Mouse (Mus musculus) regulatory T cell (primary cell): Measurements from ENCODE around the gene Wdfy3.

Experiments
- in situ Hi-C: fragments of 300-600 bp; cut with MboI, MseI; formaldehyde crosslinking; loops from one replicate; pipeline ENCODE4 v1.15.1; 2025; ENCODE audit warnings: high pct_unique_total_duplicates

The Wdfy3 gene

DNA sequence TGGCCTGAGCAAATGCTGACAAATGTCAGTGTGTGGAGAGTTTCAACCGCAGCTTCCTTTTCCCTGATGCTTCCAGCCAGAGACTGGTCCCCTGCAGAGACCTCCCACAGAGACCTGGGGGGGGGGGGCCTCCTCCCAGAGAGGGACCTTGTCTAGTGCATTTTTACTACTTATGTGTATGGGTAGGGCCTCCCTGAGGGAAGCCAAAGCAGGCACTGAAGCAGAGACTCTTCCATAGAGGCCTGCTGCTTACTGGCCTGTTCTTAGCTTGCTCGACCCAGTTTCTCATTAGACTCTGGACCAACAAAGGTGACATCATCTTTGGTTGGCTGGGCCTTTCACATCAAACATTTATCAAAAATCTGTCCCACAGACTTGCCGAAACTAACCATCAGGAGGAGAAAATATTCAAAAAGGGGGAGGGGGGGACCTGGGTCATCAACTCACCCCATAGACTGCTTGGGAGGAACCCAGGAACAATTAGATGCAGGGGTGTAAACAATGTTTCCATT, 14.5 kb downstream of the Wdfy3 start:
- in situ Hi-C loops = no loop called here

DNA sequence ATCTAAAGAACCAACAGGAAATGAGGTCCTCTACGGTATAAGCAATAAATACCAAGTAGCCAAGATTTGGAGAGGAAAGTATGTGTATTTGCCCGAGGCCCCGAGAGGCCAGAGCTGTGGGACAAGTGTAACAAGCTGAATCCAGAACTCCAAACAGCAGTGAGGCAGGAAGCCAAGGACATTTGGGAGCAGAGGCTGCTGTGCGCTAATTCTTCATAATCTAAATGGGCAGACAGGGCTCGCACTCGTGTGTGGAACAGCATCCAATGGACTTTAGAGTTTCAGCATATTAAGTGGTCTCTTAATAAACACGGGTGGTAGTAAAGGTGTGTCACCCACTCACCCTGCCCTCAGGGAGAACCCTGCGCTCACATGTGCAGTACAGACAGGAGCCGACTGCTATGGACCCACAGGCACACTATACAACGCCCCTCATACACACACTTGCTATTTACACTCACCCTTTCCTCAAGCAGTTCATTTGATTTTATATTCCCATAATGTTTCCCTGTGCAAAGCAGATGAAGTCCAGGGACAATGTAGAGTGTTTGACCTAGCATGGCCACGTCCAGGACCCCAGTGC, 15.1 kb downstream of the Wdfy3 start:
- in situ Hi-C loops = no loop called here

DNA sequence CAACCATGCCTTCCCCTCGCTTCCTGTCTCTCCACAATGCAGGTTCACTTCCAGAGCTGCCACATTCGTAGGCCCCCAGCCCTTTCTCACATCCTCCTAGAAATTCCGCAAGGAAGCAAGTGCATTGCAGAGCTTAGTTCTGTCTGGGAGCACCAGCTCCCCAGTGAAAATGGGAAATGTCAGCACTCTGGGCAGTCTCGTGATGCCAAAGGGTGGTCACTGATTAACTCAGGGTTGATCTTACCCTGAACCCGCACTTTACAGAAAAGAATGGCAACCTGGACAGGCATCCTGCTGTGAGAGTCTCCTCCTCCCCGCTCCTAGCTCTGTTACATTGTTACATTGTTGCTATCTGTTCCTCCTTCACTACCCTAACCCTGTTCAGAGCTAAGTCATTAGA, 16.8 kb downstream of the Wdfy3 start:
- in situ Hi-C loops = no loop called here

DNA sequence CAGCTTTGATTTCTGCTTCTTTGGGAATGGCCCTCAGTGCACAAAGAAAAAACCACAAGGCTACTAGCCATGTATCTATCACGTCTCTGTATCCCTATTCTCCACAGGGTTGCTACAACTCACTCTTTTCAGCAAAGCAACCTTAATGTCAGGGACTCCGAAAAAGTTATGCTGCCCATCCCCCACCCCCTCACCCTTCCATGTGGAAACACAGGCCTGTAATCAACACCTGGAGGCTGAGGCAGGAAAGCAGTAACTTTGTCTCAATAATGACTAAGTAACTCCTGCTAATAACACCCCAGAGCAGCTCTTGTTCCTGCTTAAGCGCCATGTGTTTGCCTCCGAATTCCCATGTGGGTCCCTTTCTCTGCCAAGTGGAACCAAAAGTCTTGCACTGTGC, 17.3 kb downstream of the Wdfy3 start:
- in situ Hi-C loops = no loop called here

DNA sequence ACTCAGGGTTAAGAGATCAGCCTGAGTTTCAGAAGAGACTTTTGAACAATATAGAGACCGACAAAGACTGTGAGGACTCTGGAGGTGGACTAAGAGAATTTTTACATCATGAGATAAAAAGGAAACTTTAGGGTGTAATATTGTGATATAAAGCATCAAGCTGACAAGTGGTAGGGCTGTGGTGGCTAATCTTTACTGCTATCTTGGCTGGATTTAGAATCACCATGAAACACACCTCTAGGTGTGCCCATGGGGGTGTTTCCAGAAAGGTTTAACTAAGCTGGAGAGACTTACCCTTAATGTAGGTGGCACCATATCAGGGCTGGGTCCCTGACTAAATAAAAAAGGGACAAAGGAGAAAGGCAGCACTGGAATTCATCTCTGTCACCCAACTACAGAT, 19.0 kb downstream of the Wdfy3 start:
- in situ Hi-C loops = no loop called here

DNA sequence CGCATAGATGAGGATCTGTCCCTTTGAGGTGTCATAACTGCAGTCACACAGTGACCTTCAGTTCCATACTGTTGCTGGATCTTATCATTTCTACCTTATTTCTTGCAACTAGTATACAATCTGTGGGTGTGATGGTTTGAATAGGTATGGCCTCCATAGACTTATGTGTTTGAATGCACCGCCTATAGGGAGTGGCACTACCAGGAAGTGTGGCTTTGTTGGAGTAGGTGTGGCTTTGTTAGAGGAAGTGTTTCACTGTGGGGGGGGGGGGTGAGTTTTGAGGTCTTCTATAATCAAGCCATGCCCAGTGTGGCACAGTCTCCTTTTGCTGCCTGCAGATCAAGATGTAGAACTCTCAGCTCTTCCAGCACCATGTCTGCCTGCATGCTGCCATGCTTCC, 21.3 kb downstream of the Wdfy3 start:
- in situ Hi-C loops = no loop called here

DNA sequence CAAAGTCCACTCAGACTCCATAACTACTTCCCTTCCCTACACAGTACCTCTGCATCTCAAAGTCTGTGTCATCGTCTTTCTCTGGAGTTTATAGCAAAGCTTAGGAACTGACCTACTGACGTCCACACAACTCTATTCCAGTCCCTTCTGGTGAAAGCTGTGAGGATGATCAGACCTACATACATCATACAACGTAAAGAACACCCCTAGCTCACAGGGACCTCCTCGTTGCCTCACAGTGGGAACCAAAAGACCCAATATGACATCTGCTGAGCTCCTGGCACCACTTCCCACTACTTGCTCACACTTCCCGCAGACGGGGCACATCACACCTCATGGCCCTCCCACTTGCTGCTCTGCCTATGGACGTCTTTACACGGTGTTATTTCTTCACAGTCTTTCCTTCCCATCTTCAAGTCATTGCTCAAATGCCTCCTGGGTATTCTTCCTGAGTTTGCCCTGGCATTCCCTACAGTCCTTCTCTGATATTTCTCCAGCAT, 23.1 kb downstream of the Wdfy3 start:
- in situ Hi-C loops = no loop called here

DNA sequence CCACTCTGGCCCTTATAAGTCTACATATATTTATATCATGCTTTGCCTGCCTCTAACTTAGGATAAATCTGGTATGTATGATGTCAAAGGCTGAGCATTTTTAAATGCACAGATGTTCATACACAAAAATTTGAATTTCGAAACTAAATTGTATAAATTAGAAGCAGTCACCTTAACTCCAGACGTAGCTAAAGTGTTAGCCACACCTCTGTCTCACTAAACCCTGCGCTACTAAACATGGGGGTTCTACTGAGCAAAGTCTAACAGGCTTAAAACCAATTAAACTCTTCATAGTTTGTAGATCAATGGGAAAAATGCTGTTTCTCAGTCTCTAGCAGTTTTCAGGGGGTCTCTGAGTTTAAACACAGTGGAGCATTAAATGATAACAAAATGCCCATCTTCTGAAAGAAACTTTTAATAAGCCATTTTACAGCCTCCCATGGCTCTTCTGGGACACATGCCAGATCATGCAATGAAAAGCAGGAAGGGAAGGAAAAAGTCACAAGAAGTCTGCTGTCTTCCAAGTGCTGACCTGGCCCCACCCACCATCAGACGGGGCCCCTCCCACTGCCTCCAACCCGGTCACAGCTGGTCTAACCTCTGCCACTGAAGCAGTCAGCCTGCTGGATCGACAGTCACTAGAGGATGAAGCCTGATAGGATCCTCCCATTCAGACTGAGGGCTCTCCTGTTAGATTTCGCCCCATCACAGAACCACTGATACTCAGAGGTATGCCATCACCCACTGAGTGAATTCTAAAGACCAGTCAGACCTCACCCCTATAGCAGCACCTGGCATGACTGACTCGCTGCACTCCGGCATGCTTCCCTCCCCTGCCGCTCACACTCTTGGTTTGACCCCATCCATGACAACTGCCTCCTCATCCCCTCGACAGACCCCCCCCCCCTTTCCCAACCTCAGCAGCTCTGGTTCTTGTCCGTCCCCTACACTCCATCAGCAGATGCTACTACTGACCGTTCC, 23.8 kb downstream of the Wdfy3 start:
- in situ Hi-C loops = no loop called here

DNA sequence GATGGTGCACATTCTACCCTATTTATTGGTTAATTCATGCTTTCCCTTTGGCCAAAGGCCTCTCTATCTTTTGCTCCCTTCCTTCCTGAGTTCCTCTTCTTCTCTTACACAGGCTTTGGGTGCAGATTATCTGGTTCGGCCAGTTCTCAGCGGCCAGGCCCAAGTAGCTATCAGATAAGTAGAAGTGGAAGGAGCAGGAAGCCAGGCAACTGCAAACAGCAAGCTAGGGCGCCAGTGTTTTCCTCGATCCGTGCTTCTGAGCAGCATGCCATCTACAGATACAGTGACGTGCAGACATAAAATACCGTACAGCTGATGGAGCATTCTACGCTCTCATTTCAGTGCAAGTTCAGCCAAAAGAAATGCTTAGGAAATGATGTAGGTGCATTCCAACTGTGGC, 24.5 kb downstream of the Wdfy3 start:
- in situ Hi-C loops = no loop called here

DNA sequence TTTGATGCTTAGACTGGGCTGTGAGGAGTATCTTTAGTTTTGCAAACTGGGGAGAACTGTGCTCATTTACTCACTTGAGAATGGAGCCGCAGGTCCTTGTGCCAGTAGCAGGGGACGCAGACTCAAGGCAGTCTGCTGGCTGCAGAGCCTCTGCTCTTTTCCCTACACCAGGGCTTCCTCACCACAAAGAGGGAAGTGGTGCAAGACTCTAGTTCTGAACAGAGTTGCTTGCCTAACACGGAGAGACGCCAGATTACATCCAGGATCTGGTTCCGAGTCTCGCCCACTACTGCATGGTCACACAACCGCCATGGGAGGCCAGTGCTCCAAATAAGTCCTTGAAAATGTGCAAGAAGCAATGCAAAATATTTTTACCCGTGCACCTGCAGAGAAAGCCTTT, 36.4 kb downstream of the Wdfy3 start:
- in situ Hi-C loops = no loop called here

DNA sequence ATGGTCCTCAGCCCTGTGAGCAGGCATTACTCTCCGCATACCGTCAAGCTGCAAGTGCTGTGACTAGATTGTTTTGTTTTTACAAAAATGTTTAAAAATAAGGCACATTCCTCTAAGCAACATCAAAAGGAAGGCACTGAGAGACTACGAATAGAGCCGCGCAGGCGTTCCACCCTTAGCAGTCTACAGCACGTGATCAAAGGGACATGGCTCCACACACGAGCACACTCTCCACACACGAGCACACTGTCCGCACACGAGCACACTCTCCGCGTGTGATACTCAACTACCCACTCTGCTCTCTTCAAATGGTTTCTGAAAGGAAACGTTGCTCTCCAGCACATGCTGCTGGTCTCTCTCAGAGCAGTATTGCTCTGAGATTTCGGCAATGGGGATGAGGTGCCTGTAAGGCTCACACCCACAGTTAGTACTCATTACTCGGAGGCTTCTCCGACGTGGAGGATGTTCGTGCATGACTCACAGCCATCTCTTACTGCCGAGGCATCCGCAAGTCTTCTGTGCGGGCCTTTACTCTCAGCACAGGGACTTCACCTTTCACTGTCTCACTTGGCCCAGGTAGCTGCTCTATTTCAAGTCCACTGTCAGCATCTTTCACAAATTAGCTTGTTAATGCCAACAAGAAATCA, 37.0 kb downstream of the Wdfy3 start:
- in situ Hi-C loops = no loop called here

DNA sequence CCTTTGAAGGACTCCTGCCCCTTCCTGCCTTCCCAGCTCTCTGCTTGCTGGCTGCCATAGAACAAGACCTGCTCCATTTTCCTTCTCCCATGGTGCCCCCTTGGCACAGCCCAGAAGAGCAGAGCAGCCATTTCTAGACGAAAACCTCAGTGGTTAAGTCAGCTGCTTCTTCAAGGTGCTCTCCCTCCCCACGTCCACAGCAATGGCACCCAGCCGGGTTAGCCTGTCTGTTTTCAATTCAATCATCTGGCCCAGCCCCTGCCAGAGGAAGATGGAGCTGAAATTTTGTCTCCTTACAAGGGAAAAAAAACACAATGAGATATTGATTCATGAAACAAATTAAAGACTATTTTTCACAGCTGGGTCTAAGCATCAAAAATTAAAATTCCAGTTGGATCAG, 37.5 kb downstream of the Wdfy3 start:
- in situ Hi-C loops = no loop called here

DNA sequence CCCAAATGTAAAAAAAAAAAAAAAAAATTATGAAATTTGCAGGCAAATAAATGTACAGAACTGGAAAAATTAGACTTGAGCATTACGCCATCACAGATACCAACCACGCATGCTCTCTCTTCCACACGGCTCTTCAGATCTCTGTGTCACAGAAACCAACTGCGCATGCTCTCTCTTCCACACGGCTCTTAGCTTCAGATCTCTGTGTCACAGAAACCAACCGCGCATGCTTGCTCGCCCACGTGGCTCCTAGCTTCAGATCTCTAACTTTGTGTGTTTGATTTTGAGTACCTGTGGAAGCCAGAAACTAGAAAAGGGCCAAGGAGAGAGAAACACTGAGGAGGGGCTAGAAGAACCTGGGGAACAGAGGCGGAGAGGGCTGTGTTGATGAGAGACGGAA, 46.3 kb downstream of the Wdfy3 start:
- in situ Hi-C loops = no loop called here

DNA sequence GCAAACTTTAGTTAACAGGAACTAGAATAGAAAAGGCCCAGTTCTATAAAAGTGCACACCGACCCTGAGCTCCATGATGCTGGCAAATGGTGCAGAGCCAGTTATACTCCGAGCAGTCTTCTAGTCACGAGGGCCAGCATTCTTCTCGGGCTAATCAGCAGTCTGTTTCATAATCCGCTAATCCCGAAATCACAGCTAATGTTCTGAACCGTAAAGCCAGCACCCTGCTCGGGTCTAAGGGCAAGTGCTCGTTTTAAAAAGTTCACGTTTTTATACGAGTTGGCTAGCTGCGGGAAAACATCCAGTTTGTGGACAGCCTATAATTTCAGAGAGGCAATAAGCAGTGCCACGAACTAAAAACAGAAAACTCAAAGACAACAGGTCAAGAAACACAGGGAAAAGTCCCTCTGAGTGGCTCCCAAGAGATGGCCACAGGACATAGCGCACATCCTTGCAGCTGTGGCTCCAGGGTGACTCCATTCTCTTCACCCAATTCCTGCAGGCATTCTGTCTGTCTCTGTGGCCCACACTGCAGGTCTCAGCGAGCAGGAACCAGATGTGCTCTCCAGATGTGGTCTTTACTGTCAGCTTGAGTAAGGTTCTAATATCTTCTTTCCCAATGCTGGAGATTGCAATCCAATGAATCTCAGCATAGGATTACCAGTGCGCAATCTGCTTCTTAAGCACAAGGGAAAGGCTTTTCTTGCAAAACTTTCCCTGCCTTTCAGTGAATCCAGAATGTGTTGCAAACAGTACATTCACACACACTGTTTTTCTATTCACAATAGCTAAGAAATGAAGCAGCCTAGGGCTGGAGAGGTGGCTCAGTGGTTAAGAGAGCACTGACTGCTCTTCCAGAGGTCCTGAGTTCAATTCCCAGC, 47.5 kb downstream of the Wdfy3 start:
- in situ Hi-C loops = no loop called here

DNA sequence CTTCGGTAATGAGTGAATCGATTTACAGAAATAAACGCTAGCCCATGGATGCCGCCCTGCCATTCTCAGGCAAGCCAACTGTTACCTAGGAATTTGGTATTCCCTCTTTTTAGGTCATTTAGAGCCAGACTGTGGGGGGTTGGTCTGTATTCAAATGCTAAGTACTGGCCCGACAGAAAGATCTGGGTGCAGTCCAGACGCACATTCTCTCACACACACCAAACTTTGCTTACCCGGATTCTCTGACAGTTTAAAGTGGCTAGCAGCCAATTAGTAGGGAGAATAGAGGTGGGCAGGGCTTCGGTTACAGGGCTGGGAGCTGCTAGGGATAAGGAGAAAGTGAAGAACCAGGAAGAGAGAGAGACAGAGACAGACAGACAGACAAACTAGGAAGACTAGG, 55.5 kb downstream of the Wdfy3 start:
- in situ Hi-C loops = no loop called here

DNA sequence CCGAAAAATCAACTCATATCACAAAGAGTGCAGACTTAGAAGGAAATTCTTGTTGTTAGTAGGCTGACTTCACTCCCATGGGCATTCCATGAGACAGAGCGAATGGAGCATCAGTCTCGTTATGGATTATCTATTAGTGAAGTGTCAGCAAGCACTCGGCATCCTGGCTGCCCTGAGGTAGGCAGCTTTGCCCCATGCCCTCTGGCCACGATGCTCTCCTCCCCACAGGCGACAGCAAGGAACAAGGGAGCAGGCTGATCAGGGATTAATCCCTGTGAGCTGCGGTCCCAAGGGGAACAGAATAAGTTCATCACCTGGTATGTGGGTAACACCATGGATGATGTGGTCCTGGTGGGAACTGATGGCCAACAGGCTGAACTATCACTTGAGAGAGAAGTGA, 55.9 kb downstream of the Wdfy3 start:
- in situ Hi-C loops = no loop called here

DNA sequence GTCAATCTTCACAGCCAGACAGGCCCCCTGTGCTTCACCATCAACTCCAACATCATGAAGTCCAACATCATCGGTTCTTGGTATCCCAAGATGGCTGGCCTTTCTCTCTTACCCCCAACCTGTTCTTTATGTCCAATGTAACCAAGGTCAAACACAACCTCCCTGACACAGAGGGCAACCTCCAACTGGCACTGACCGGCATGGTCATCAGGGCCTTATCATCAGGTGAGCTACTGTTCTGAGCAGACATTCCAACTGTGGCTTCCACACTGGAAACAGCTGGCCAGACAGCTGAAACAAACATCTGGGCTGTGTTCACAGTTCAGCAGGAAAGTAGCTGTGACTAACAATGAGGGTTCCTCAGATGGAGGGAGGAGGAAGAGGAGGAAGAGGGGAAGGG, 58.8 kb downstream of the Wdfy3 start:
- in situ Hi-C loops = no loop called here

DNA sequence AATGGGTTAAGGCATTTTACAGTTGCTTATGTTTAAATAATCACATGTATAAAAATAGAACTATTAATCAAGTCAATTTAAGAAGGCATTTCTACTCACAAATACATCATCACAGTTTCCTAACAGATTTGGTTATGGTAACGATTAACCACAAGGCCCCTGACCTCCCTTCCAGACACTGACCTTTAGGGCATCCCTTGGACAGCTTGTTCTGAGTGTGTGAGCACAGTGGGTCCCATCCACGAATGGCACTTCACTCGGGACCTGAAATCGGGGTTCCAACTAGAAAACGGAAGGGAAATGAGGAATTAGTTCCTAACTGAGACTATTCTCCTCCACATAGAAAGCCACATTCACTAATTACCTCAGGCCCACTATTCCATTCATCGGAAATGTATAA, 60.1 kb downstream of the Wdfy3 start:
- in situ Hi-C loops = no loop called here

DNA sequence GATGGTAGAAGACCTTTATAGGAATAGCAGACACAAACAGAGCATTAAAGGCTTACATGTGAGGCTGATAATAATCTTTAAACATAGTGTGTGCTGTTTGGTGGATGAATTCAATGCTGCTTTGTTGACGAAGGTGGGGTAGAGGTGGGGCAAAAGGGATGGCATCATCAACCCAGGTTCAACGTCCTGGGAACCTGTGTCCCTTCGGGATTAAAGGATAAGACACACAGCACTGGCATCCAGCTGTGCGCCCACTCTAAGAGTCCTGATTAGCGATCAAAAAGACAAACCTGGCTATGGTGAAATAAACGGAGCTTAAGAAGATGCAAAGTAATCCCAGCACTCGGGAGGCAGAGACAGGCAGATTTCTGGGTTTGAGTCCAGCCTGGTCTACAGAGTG, 61.0 kb downstream of the Wdfy3 start:
- in situ Hi-C loops = no loop called here

DNA sequence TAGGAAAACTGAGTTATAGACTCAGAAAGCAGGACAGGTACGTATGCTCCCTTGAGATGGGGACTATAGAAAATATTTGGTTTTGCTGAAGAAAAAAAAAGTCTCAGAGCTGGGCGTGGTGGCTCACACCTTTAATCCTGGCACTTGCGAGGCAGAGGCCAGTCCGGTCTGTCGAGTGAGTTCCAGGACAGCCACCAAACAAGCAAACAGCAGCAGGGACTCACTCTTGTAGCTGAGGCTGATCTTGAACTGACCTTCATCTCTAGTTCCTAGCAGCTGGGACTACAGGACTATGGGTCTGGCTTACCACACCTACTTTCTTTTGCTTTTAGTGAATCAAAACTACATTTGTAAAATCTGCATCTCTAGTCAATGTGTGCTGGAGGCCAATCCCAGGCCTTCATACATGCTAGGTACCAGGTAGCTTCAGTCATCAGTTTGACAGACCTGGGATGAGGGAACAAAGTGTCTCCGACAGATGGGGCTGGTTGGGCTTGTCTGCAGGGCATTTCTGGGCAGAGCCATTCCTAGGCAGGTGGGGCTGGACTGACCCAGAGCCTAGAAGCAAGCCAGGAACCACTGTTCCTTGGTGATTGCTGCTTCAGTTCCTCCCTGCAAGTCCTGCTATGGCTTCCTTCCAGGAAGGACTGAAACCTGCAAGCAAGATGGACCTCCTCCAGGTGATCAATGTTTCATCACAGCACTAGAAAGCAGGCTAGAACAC, 63.3 kb downstream of the Wdfy3 start:
- in situ Hi-C loops = no loop called here

DNA sequence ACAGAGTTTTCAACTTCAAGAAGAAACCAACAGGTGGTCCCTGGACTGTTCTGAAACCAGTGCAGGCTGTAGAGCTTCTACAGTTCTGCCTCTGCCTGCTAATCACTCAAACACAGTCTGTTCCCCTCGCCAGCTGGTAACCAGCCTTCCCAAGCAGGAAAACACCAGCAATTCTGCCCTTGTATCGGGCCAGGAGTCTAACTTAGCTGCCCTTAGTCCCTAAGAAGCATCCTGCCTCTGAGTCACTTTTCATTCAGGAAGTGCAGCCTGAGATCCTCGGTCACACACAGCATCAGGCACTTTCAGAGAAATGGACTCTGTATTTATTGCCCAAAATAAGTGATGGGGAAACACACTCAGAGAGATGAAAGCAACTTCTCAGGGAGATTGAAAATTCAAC, 66.3 kb downstream of the Wdfy3 start:
- in situ Hi-C loops = no loop called here
